Mouse (Mus musculus) liver, embryonic 14.5 days (tissue): Measurements from ENCODE around the gene Arhgap24.

Experiments used
- CTCF ChIP-seq: IDR thresholded peaks from 2 replicates; pipeline ENCODE4 v1.5.1; 2016; ENCODE audit warnings: antibody characterized with exemption, low read depth, control low read depth
- EP300 ChIP-seq: IDR thresholded peaks from 2 replicates; pipeline ENCODE4 v1.6.1; 2016; ENCODE audit warnings: antibody characterized with exemption, low read depth

DNA sequence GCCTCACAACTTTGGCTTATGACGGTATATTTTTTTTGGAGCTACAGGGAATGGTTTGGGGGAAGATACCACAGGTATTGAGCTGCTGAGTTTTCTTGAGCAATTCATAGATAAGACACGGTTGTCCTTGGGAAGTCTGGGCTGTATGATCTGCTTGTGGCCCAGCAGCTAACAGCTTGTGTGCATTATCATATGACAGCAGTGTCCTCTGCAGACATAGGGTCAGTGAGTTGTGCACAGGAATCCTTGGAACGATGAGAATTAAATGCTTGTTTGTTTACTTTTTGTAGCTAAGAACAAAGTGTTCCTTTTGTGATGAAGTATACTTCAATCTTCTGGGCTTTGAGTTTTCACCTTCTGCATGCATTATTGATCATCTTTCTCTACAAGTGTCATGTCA, 21.9 kb downstream of the Arhgap24 start:
- TF ChIP-seq CTCF (no peak), EP300 (no peak)
